Mouse (Mus musculus): ENCODE measurements around the gene Car5b.

Car5b gene

GRCm38 (mm10) chrX:164027607-164028289 lies at the start of gene Car5b:
Gene Car5b, minus strand, starts transcription at chrX:164027997.
- peak; percentile 56 for DNase-seq

GRCm38 (mm10) chrX:164076040-164076775 lies 48.4 kb upstream of the Car5b start, which contains the start of gene Siah1b:
Gene Siah1b, minus strand, starts transcription at chrX:164076493.
- DNase-seq, result peak; percentile 87

GRCm38 (mm10) chrX:164068968-164069367 lies 41.2 kb upstream of the Car5b start:
- no peak for DNase-seq

GRCm38 (mm10) chrX:164066185-164066584 lies 38.4 kb upstream of the Car5b start:
- DNase-seq, result peak; percentile 69

GRCm38 (mm10) chrX:164059070-164059469 lies 31.3 kb upstream of the Car5b start:
- no peak for DNase-seq

- no peak for DNase-seq
Measured at GRCm38 (mm10) chrX:164058523-164058922, 30.7 kb upstream of the Car5b start.

GRCm38 (mm10) chrX:164055726-164056125 lies 27.9 kb upstream of the Car5b start:
- DNase-seq, result no peak

GRCm38 (mm10) chrX:164046736-164047135 lies 18.9 kb upstream of the Car5b start:
- no peak for DNase-seq

GRCm38 (mm10) chrX:164042069-164042468 lies 14.3 kb upstream of the Car5b start:
- peak; percentile 32 for DNase-seq

GRCm38 (mm10) chrX:164038882-164039281 lies 11.1 kb upstream of the Car5b start:
- DNase-seq, result no peak

- no peak for DNase-seq
Measured at GRCm38 (mm10) chrX:164035931-164036330, 8.1 kb upstream of the Car5b start.

- no peak for DNase-seq
Measured at GRCm38 (mm10) chrX:164035401-164035800, 7.6 kb upstream of the Car5b start.

- DNase-seq, result no peak
Measured at GRCm38 (mm10) chrX:164032526-164032925, 4.7 kb upstream of the Car5b start.

- no peak for DNase-seq
Measured at GRCm38 (mm10) chrX:164015636-164016035, 12.2 kb downstream of the Car5b start.

- no peak for DNase-seq
Measured at GRCm38 (mm10) chrX:164014956-164015355, 12.8 kb downstream of the Car5b start.

- no peak for DNase-seq
Measured at GRCm38 (mm10) chrX:164013318-164013717, 14.5 kb downstream of the Car5b start.

GRCm38 (mm10) chrX:164004809-164005208 lies 23.0 kb downstream of the Car5b start:
- DNase-seq, result no peak

- no peak for DNase-seq
Measured at GRCm38 (mm10) chrX:163999848-164000247, 27.9 kb downstream of the Car5b start.

GRCm38 (mm10) chrX:163996754-163997153 lies 31.0 kb downstream of the Car5b start:
- DNase-seq, result no peak

- DNase-seq, result no peak
Measured at GRCm38 (mm10) chrX:163987718-163988374, 40.0 kb downstream of the Car5b start.

- DNase-seq, result no peak
Measured at GRCm38 (mm10) chrX:163982129-163982528, 45.7 kb downstream of the Car5b start.

GRCm38 (mm10) chrX:163981500-163981899 lies 46.3 kb downstream of the Car5b start:
- DNase-seq, result no peak

- DNase-seq, result no peak
Measured at GRCm38 (mm10) chrX:163981092-163981491, 46.7 kb downstream of the Car5b start.

- DNase-seq, result peak; percentile 72
Measured at GRCm38 (mm10) chrX:163958467-163958875, 69.3 kb downstream of the Car5b start, which contains the start of gene Zrsr2. Gene Zrsr2, minus strand, starts transcription at chrX:163958661.

Data from right cerebral cortex, postnatal 14 days (tissue).